Mouse (Mus musculus): ENCODE measurements around the gene Uri1.

Gene Uri1

DNA sequence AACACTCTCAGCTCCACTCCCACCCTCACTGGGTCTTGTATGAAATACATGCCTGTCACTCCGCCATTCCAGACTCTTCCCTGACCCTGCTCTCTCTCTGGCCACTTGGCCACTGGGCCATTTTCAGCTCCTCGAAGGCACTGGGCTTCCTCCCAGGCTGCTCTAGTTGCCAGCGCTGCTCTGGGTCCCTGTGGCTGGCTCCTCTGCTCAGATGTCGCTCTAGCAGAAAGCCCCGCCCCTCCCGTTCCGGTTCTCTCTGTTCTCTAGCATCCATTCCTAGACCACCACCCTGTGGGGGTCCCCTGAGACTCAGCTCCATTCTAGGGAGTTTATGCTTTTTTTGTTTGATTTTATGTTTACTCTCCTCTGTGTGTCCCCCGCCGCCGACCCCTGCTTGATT, 104.4 kb downstream of the Uri1 start:
- no peak for DNase-seq (ENCODE audit: low read depth, low spot score)

DNA sequence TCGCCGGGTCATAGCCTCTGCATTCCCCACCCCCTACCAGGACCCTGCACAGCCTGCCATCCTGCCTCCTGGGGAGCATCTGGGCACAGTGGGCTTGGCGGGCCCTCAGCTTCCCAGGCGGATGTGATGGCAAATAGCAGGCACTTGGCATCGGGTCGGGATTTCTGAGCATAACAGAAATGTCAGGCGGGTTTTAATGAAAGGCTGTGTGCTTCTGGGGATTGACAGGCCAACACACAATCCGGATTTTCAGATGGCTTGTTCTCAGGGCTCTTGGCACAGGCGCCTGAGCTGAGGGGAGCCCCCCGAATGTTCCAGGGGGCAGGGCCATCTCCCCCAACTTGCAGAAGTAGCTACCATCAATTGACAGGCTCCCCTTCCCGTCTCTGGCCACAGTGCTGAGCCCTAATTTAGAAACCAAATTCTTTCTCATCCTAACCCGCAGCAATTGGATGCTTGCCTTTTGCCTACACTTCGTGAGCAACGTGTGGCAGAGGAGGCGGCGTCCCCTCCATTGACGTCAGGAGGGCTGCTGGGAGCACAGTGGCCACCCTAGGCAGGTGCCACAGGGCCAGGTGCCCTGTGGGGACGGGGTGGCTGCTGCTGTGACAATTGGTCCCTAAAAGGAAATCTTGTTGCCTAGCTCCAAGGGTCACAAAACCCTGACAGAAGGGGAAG, 106.5 kb downstream of the Uri1 start:
- DNase-seq (ENCODE audit: low read depth, low spot score) = no peak

DNA sequence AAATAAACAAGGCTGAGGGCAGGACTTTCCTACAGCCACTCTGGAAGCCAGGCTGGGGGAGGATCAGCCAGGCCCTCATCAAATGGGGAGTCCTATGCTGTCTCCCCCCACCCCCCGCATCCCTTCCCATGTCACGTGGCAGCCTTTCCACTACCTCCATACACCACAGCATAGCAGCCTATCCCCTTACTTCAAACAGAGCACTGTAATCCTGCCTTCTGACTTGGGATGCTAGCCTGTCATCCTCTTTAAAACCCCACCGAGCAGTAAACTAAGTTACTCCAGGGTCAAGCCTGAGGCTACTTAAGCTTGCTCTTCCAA, 111.6 kb downstream of the Uri1 start:
- DNase-seq (ENCODE audit: low read depth, low spot score) = no peak

DNA sequence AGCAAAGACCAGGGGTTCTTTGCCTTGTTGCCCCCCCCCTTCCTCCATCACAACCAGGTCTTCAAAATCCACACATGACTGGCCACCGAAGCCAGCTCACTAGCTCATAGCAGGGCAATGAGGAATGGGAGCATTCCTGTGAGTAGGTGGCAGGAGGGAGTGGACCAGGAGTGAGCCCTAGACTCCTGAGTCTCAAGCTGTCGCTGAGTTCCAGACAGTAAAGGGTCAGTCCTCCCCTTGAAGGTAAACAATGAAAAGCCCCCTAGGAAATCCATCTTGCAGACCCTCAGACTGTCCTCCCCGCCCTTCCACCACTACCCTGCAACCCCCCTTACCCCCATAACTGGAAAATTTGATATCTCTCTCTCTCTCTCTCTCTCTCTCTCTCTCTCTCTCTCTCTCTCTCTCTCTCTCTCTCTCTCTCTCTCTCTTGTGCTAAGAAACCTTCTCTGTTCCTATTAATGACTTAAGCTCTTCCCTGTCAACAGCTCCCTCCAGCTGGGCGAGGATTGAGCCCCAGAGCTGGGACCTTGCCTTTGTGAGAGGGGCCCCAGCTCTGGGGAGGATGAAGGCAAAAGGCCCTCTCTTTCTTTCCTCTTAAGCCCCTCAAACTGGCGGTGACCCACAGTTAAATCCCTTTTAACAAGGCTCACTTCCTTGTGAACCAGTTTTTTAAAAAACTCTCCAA, 112.1 kb downstream of the Uri1 start:
- no peak for DNase-seq (ENCODE audit: low read depth, low spot score)

DNA sequence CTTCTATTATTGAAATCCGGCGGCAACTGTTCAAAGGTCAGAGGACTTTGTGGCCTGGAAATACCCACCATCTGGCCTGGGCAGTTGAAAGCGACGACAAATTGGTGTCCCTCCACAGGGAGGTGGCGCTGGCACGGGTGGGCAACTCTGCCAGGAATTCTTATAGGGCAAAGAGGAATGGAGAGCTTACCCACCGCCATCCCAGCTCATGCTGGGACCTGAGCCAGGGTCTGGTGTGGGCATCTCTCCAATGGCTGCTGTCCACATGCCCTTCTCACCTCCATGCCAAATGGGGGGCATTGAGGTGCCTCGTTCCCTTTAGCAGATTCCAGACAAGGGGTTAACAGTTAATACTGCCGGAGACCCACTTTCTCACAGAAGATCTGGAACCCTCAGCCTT, 113.2 kb downstream of the Uri1 start:
- DNase-seq (ENCODE audit: low read depth, low spot score) = no peak
